Comparison of ENCODE assay signal across 11 mouse cellular contexts in the genomic region with DNA sequence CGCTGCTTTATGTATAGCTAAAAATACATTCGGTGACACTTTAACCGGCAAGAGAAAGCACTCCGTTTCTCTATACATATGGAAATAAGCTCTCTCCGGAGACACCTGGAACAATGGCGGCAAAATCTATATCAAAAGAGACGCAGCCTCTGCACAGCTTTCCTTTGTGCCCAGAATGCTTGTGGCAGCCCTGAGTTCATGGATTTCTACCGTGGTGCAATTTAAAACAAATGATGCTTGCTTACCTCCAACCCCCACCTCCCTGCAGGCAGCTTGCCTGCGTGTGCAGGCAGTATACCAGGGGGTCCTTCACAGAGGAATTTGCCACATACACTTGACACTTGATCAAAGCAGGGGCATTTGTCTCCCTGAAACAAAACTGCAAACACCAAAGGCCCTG.
A peak's percentile ranks its signal among the peaks of the same experiment; 100 is the strongest.
DNase-seq lines count a peak whose midpoint lies in the region; ATAC-seq and TF ChIP-seq lines count a peak whose summit lies in the region.
"Had no signal": no experiment of that assay in that cellular context is flagged by ENCODE, and none has a peak within 500 bp of the region (broad histone marks: within the 10 kb centered on the region; RNA-seq: fewer than 3 reads in every experiment).

No protein-coding gene starts in this region.

- no peaks in the 10 kb centered on the region for H3K9me3 ChIP-seq in liver, embryonic 11.5 days (ENCODE audit: control insufficient read depth, low read length)
- no peaks in the 10 kb centered on the region for H3K9me3 ChIP-seq in forebrain, embryonic 11.5 days (ENCODE audit: control insufficient read depth, low read length)
- H3K9me3 ChIP-seq in limb, embryonic 13.5 days = no peaks in the 10 kb centered on the region

- DNase-seq in liver, embryonic 11.5 days (ENCODE audit: low spot score) = peak; percentile 29
- DNase-seq in liver = no peak
- DNase-seq in forebrain, embryonic 11.5 days (ENCODE audit: low spot score) = peak; percentile 58
- DNase-seq in lung, postnatal 25 days (ENCODE audit: low spot score) = no peak
- no peak for DNase-seq in gastrocnemius, adult 2 months
- DNase-seq in cerebellum, postnatal 36 days = no peak
- DNase-seq: adrenal gland, adult 8-10 months; cerebellum, adult 18-20 months; kidney, postnatal 10 days had no signal

- peaks cover 8% of the 10 kb centered on the region; the same call in 1 of the 2 replicates for H3K27me3 ChIP-seq in liver, embryonic 11.5 days (replicated peaks; ENCODE audit: control insufficient read depth, insufficient read depth, low read length)
- peaks cover 8% of the 10 kb centered on the region for H3K27me3 ChIP-seq in forebrain, embryonic 11.5 days (ENCODE audit: control insufficient read depth, insufficient read depth, low read length)
- peaks cover 36% of the 10 kb centered on the region for H3K27me3 ChIP-seq in limb, embryonic 13.5 days

- H3K36me3 ChIP-seq in liver, embryonic 11.5 days (ENCODE audit: control insufficient read depth, insufficient read depth, low read length) = no peaks in the 10 kb centered on the region
- no peaks in the 10 kb centered on the region for H3K36me3 ChIP-seq in forebrain, embryonic 11.5 days (ENCODE audit: control insufficient read depth, insufficient read depth, low read length)
- no peaks in the 10 kb centered on the region for H3K36me3 ChIP-seq in limb, embryonic 13.5 days

- peak overlapping the region; percentile 57; the same call in 1 of the 2 replicates for H3K4me2 ChIP-seq in liver, embryonic 11.5 days
- peak overlapping the region; percentile 38; the same call in 1 of the 2 replicates for H3K4me2 ChIP-seq in forebrain, embryonic 11.5 days (ENCODE audit: low read depth, low read length, severe bottlenecking)
- H3K4me2 ChIP-seq in limb, embryonic 13.5 days (replicated peaks) = peak overlapping the region; percentile 47

- ATAC-seq in liver, embryonic 11.5 days (replicated peaks; ENCODE audit: low FRiP score) = no peak
- peak; percentile 37 for ATAC-seq in forebrain, embryonic 11.5 days (replicated peaks; ENCODE audit: low FRiP score)
- ATAC-seq in limb, embryonic 13.5 days (ENCODE audit: low FRiP score, low read depth) = no peak

- no peak overlapping the region for H3K4me3 ChIP-seq in liver, embryonic 11.5 days (ENCODE audit: low read depth, low read length)
- H3K4me3 ChIP-seq in forebrain, embryonic 11.5 days (ENCODE audit: low read depth, low read length) = no peak overlapping the region
- H3K4me3 ChIP-seq in limb, embryonic 13.5 days = no peak overlapping the region
- H3K4me3 ChIP-seq in gastrocnemius, adult 2 months = no peak overlapping the region

- H3K4me1 ChIP-seq in liver, embryonic 11.5 days (replicated peaks; ENCODE audit: control insufficient read depth, insufficient read depth, low read length) = peaks cover 18% of the 10 kb centered on the region
- peaks cover 27% of the 10 kb centered on the region for H3K4me1 ChIP-seq in forebrain, embryonic 11.5 days (replicated peaks; ENCODE audit: control insufficient read depth, insufficient read depth, low read length)
- peaks cover 23% of the 10 kb centered on the region for H3K4me1 ChIP-seq in limb, embryonic 13.5 days

- no peak overlapping the region for H3K27ac ChIP-seq in liver, embryonic 11.5 days (ENCODE audit: low read depth, low read length)
- H3K27ac ChIP-seq in forebrain, embryonic 11.5 days (ENCODE audit: low read depth, low read length) = no peak overlapping the region; the same call in 1 of the 2 replicates
- no peak overlapping the region for H3K27ac ChIP-seq in limb, embryonic 13.5 days
- no peak overlapping the region for H3K27ac ChIP-seq in gastrocnemius, adult 2 months
- H3K27ac ChIP-seq: left cerebral cortex, adult 2 months had no signal

- intact Hi-C loops in gastrocnemius, adult 2 months (cut with DNase I) = loop anchor here (10.0 kb wide), 1 partner anchor 155 kb away; no protein-coding TSS in a partner anchor

- no peak overlapping the region for H3K9ac ChIP-seq in liver, embryonic 11.5 days (ENCODE audit: low read depth, low read length)
- peak overlapping the region; percentile 35; the same call in 1 of the 2 replicates for H3K9ac ChIP-seq in forebrain, embryonic 11.5 days (ENCODE audit: low read length)
- no peak overlapping the region for H3K9ac ChIP-seq in limb, embryonic 13.5 days

- WGBS in liver, embryonic 11.5 days = 19% methylated on average over 9 of the region's 9 CpGs
- WGBS in forebrain, embryonic 11.5 days = 1% methylated on average over 9 of the region's 9 CpGs
- WGBS in limb, embryonic 13.5 days = 10% methylated on average over 9 of the region's 9 CpGs

- TF ChIP-seq CTCF in gastrocnemius, adult 2 months (IDR thresholded peaks at IDR 0.05) = no peak

Comparison
In these comparisons a context has a peak if more than half of its experiments do, and no peak if none do; other contexts are left out.
1. DNase-seq: peak in liver, embryonic 11.5 days (single experiment) and forebrain, embryonic 11.5 days (single experiment); none in liver (single experiment), lung, postnatal 25 days (single experiment), gastrocnemius, adult 2 months (single experiment) and cerebellum, postnatal 36 days (0 of 2).
2. Peak in every context shown above with its lines, with median percentiles within 50 percentile points of each other: H3K4me2 ChIP-seq.